Mouse (Mus musculus) G1E-ER4 (cell line): Measurements from ENCODE around the gene Adcy4. TPM values are rescaled to one million over a fixed set of nuclear protein-coding genes. Genes with fewer than 3 reads are reported as not detected.

Experiments
- GATA1 ChIP-seq: IDR thresholded peaks from one replicate; pipeline ENCODE4 v1.8.0; 2012; ENCODE audit warnings: low read length, inconsistent platforms
- polyA plus RNA-seq: library from polyadenylated mRNA; stranded (reverse); fragments of >175 nt; gene quantifications from 2 replicates; pipeline ENCODE4 v1.2.3, GENCODE M21; 2012

Gene Adcy4
- polyA plus RNA-seq, 1 experiment, result 0.01 TPM

- TF ChIP-seq GATA1, result no peak
Observed at GRCm38 (mm10) chr14:55743711-55744110, 40.2 kb downstream of the Adcy4 start.

DNA sequence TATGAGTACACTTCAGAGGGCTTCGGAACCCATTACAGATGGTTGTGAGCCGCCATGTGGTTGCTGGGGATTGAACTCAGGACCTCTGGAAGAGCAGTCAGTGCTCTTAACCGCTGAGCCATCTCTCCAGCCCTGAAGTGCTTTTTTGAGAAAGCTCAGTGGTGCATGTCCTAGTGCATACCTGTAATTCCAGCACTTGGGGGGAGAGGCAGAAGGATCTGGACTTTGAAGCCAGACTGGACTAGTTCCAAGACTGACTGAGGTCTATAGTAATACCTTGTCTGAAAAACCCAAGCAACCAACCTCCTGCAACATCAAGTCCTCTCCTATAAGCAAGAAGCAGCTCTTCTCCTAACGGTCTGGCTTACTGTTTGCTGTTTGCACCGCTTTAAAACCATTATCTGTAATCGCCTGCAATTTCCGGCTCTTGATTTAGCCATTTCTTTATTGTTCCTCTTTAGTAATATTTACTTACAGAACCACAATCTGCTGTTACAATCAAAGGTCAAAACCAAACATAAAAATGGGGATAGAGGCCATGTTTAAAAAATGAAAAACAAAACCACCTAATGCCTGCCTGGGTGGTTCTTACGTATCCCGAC lies 46.7 kb downstream of the Adcy4 start:
- no peak for TF ChIP-seq GATA1

GRCm38 (mm10) chr14:55735758-55736157 lies 48.1 kb downstream of the Adcy4 start:
- no peak for TF ChIP-seq GATA1

GRCm38 (mm10) chr14:55735334-55735733 lies 48.6 kb downstream of the Adcy4 start:
- TF ChIP-seq GATA1, result no peak

GRCm38 (mm10) chr14:55734869-55735268 lies 49.0 kb downstream of the Adcy4 start:
- no peak for TF ChIP-seq GATA1

DNA sequence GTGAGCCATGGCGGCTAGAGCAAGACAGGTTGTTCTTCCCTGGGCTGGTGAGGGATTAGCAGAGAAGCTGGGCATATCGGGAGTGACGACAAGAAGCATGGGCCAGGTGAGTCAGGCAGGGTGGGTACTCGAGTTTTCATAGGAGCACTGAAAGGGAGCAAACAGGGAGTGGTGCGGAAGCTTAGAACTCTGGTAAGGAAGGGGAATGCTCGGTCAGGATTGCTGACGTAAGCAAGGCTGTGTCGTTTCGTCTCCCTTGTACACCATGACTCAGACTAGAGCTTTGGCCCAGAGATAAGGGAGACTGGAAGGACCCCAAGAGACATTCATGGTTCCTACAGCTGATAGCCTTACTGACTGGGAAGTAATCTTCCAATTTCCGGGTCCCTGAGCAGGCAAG lies 50.0 kb downstream of the Adcy4 start:
- no peak for TF ChIP-seq GATA1

GRCm38 (mm10) chr14:55730531-55731032 lies 53.3 kb downstream of the Adcy4 start:
- no peak for TF ChIP-seq GATA1

- TF ChIP-seq GATA1, result no peak
Observed at GRCm38 (mm10) chr14:55730116-55730515, 53.8 kb downstream of the Adcy4 start.

DNA sequence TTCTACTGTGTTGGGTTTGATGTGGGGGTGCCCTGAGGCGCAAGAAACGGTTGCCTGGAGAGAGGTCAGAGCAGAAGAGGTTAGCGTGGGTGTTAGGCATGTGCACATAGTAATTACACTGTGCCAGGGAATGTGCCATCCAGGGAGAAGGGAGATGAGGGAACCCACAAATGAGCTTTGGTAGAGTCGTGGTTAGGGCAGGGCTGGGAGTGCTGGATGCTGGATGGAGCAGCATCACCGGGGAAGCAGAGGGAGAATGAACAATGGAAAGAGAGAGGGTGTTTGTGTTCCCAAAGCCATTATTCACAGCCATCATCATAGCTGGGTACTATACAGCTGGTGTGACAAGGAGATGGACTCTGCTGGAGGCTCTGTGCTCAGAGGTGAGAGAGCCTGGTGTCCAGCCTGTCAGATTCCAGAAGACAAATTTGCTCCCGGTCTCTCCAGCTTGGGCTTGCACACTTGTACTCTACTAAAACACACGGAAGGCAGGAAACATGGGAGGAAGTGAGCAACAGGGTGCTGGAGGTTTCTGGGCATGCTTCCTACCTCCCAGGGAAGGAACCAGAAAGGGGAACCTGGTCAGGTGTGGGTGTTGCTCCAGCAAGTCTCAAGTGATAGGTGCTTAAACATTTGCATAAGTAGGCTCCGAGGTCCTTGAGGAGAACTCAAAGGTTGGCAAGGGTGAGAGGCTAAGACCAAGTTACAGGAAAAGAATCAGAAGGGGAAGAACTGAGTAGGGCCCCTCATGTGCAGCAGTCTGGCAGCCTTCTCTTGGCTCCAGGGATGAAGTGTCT lies 55.8 kb downstream of the Adcy4 start:
- no peak for TF ChIP-seq GATA1

DNA sequence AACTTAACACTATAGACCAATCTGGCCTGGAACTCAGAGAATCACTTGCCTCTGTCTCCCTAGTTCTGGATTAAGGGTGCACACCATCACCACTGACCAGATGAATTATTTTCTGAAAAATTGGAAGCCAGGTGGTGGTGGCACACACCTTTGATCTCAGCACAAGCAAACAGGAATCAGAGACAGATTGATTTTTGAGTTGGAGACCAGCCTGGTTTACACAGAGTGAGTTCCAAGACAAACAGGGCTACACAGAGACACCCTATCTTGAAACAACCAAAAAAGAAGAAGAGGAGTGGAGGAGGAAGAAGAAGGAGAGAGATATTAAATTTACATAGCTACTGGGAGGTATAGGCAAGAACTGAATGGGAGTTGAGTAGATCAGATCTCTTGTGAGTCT lies 57.6 kb downstream of the Adcy4 start:
- no peak for TF ChIP-seq GATA1

DNA sequence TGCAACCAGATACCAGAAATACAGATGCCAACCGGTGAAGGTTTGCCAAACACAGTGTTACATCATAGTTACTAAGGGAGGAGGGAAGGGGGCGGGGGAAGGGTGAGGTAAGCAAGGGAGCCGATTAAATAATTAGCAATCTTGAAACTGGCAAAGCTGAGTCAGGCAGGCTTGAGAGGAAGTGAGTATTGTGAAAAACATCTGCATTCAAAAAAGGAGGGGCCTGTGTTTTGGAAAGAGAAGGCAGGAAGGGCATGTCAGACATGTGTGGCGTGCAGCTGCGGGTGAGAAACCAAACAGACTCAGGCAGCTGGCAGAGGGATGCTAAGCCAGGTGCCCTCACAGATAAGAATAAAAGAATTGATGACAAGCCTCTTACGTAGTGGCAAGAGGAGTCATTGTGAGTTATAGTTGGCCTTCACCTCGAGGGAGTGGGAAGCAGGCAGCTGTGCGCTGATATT lies 59.5 kb downstream of the Adcy4 start:
- no peak for TF ChIP-seq GATA1

DNA sequence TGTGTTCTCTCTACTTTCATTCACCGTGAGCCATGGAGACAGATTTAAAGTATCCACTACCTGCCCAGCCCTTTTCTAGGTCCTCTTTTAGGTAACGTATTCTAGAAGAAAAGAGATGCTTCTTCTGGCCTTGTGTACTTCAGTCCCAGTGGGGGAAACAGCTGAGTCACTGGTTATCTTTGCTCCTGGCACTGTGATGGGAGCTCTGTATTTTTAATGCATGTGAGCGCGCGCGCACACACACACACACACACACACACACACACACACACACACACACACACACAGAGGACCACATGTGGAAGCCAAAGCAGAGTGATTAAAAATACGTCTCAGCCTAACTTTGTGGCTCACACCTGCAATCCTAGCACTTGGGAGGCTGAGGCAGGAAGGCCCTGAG lies 60.5 kb downstream of the Adcy4 start:
- TF ChIP-seq GATA1, result no peak

- TF ChIP-seq GATA1, result no peak
Observed at GRCm38 (mm10) chr14:55722438-55722945, 61.4 kb downstream of the Adcy4 start.

DNA sequence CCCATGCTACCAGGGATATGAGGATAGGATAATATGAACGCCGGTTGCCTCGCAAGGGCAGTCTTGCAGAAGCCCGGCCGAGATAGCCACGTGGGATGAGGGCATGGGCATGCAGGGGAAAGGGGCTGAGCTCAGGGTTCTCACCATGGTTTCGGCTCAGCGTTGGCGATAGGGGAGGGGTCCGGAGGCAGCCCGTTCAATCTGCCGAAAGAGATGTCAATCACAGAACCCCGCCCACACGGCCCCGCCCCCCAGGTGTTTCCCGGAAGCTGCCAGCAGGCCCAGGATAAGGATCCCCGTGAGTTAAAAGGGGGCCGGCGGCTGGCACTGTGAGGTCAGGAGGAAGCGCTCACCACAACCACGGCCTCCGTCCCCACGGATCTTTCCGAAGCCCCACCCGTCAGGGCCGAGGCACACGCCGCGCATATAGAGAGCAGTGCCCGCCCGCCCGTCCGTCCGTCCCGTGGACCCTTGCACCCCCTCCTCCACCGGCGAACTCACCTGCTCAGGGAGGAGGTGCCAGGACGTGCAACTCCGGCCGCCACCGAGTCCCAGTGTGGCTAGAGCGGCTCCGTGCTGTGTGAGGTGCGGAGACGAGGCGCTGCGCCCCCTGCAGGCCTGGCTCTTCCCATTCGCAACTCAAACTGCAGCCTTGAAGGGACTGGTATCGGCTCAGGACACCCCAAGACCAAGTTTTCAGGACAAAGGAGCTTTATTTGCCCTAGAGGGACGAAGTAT lies 62.0 kb downstream of the Adcy4 start, which contains the start of gene Rabggta:
Rabggta (minus strand) TSS at position 564 of the 738 bp plus-strand sequence.
- TF ChIP-seq GATA1, result no peak

DNA sequence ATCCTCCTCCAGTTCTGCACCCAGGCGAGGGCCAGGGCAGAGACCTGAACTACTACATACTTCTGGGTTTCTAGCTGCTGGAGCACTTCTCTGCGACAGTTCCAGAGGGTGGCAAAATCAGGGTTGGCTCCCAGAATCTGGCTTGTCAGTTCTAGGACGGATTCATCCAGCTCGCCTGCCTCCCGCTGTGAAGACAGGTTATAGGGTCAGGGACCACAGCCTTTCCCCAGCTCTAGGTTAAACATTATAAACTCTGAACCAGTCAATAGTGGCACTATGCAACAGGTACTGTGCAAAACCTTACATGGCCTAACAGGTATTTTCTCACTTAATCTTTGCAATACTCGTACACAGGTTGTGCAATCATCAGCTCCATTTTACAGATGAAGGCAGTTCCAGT lies 62.8 kb downstream of the Adcy4 start:
- no peak for TF ChIP-seq GATA1

- no peak for TF ChIP-seq GATA1
Observed at GRCm38 (mm10) chr14:55720666-55721065, 63.2 kb downstream of the Adcy4 start.
